Mouse (Mus musculus) spleen, postnatal 4 days (tissue): Measurements from ENCODE around the gene Ppp2r5c.

Experiments used
- DNase-seq, 2 experiments: peaks; one replicate each; pipeline ENCODE4 v3.0.0; 2022; ENCODE audit warnings: low spot score in 2 of 2

Ppp2r5c gene

DNA sequence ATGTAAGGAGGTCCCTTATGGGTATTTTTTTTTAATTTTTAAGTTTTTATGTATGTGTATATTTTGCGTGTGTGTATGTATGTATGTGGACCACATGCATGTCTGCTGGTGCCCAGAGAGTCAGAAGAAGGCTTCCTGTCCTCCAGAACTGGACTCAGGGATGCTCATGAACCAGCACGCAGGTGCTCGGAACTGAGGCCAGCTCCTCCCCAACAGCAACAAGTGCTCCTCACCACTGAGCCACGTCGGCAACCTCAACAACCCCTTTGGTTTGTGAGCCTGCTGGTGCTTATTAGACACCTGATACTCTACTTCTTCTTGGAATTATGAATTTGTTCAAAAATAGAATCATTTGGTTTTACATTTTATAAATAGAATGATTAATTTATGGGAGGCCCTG lies 39.9 kb downstream of the Ppp2r5c start:
- DNase-seq: no peak

GRCm38 (mm10) chr12:110488031-110488430 lies 41.1 kb downstream of the Ppp2r5c start:
- DNase-seq: no peak

- no peak for DNase-seq
Measured at GRCm38 (mm10) chr12:110489946-110490701, 43.2 kb downstream of the Ppp2r5c start.

- no peak for DNase-seq
Measured at GRCm38 (mm10) chr12:110492436-110492835, 45.5 kb downstream of the Ppp2r5c start.

- DNase-seq: no peak
Measured at GRCm38 (mm10) chr12:110493597-110494369, 46.9 kb downstream of the Ppp2r5c start.

DNA sequence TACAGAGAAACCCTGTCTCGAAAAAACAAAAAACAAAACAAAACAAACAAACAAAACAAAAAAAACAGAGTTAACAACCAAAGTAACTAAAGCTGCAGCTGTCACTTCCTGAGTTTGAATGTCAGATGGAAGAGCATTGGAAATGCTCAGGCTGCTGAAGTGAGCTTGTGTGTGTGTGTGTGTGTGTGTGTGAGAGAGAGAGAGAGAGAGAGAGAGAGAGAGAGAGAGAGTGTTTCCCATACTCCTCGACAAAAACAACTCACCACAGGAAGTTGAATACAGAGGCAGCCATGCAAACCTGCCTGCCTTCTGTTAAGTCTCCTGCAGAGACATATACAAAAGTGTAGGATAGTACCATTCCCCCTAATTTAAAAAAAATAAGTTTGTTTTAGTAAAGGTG lies 47.9 kb downstream of the Ppp2r5c start:
- DNase-seq: no peak

- no peak for DNase-seq
Measured at GRCm38 (mm10) chr12:110495260-110495659, 48.3 kb downstream of the Ppp2r5c start.

DNA sequence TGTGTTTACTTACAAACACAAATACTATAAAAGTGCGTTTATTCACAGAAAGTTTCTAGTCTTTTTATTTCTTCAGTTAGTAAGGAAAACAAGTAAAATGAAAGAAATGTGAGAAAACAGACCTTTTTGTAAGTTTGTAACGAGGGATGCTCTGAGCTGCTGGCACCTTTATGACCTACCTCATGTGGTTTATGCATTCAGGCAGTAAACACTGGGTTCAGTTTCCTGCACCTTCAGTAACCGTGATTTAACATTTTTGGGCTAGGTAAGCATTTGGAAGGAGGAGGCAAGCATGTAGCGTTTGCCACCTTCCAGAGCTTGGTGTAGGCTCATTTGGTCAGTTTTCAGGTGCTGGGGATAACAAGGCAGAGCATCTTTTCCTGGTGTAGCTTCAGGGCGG lies 49.1 kb downstream of the Ppp2r5c start:
- DNase-seq: no peak

- no peak for DNase-seq
Measured at GRCm38 (mm10) chr12:110497013-110497412, 50.1 kb downstream of the Ppp2r5c start.

DNA sequence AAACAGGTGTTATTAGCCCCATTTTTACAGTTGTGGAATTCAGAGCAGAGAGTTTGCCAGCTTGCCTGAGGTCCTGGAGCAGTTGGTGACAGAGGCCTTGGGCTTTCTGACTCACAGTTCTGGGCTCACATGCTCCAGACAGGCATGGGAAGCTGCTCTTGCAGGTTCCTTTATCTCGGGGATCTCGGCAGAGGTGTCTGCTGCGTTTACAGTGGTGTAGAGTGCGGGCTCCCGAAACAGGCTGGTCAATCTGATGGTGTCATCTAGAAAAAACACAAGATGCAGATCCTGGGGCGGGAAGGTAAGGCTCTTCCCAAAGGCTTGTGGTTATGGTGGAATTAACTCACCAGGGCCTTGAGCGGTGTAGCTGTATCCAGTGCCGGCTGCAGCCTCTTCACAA lies 50.6 kb downstream of the Ppp2r5c start:
- no peak for DNase-seq

- peak in 1 of 2 experiments; percentile 33 for DNase-seq
Measured at GRCm38 (mm10) chr12:110498283-110499224, 51.6 kb downstream of the Ppp2r5c start.

DNA sequence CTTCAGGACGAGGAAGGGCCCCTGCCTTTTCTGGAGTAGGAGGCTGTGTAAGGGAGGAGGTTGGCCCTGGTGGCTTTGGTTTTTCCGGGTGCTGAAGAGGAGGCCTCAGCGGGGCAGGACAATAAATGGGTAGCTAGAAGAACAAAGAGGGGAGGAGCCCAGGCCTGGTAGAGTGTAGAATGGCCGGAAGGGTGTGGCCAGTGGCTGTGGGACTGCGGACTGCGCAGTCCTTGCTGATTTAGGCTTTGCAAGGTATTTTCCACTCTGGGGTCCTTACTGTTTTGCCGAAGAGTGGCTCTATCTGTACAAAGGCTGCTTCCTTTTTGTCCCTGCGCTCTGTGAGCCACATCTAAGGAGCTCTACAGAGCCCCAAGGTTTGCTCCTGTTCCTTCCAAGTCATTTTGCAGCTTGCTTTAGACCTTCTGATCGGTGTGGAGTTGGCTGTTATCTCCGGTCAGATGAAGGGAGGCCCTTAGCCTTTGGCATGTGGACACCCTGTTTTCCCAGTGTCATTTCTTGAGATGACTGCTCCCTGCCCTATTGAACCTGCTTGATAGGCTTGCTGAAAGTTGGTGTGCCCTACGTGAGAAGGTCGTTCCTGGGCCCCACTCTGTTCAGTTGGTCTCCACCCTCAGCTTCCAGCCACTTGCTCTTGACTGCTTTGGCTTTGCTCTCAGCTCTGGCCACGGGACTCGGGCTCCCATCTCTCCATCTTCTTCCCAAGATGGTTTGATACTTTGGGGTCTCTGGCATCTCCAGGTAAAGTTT lies 52.5 kb downstream of the Ppp2r5c start:
- DNase-seq: peak in 1 of 2 experiments; percentile 41

GRCm38 (mm10) chr12:110500095-110500494 lies 53.2 kb downstream of the Ppp2r5c start:
- DNase-seq: no peak

GRCm38 (mm10) chr12:110503406-110504144 lies 56.7 kb downstream of the Ppp2r5c start:
- peak in 1 of 2 experiments; percentile 46 for DNase-seq

DNA sequence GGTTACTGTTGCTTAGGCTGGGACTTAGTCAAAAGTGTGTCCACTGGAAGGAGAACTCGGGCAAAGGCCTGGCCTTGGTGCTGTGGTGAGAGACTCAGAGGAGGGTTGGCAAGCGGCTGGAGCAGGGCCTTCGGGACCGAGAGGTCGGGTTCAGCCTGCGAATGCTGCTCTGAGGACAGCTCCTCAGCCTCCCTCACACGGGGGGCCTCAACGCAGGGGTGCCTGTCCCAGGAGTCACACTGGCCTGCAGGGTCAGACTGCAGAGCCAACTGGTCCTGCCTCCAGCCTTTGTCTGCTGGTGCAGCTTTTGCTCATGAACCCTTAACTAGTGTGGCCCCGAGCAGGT lies 57.2 kb downstream of the Ppp2r5c start:
- DNase-seq: no peak

GRCm38 (mm10) chr12:110504793-110505192 lies 57.9 kb downstream of the Ppp2r5c start:
- no peak for DNase-seq

- DNase-seq: no peak
Measured at GRCm38 (mm10) chr12:110506046-110506445, 59.1 kb downstream of the Ppp2r5c start.

DNA sequence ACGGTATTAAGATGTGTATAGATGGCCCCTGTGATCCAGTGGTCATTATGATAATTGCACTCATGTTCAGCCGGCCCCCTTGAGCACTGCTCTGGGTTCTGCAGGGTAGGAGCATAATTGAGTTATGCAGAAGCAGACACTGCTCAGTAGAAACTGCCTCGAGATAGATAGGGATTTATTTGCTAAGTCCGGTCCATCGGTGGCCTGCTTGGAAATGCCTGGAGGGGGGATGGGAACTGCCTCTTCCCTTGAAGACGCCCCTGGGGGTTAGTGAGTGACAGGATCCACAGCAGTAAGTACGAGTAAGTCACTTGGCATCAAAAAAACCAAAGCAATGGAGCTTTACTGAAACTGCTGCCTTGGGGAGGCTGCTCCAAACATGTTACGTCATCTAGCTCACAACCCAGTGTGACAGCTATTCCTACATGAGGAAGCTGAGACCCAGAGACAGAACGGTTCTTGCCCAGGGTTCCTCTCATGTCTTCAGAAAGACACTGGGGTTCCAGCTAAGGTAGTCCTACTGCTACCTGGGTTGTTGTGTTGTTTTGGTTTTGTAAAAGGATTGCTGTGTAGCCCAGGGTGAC lies 60.9 kb downstream of the Ppp2r5c start:
- no peak for DNase-seq

GRCm38 (mm10) chr12:110508680-110509079 lies 61.8 kb downstream of the Ppp2r5c start:
- DNase-seq: no peak

- DNase-seq: no peak
Measured at GRCm38 (mm10) chr12:110510171-110510871, 63.4 kb downstream of the Ppp2r5c start.
